Mouse (Mus musculus) E14TG2a.4 (cell line): ENCODE measurements around the gene Wwp2.

Experiments
- H3K27me3 ChIP-seq: 2 replicates; pipeline ENCODE4 v1.6.1; 2014; ENCODE audit warnings: low read length, control low read depth; ENCODE audit not compliant: insufficient read depth
- H3K36me3 ChIP-seq: 2 replicates; pipeline ENCODE4 v1.6.1; 2014; ENCODE audit warnings: low read length, control low read depth; ENCODE audit not compliant: insufficient read depth
- H3K4me1 ChIP-seq: replicated peaks from 2 replicates; pipeline ENCODE4 v1.6.1; 2014; ENCODE audit warnings: low read depth, low read length, control low read depth
- H3K4me3 ChIP-seq: replicated peaks from 2 replicates; pipeline ENCODE4 v1.5.1; 2014; ENCODE audit warnings: mild to moderate bottlenecking, low read length
- H3K9me3 ChIP-seq: 2 replicates; pipeline ENCODE4 v1.6.1; 2014; ENCODE audit warnings: low read length, control low read depth
- CTCF ChIP-seq: conservative IDR thresholded peaks from 2 replicates; pipeline ENCODE4 v1.5.1; 2014; ENCODE audit warnings: low read length
- NANOG ChIP-seq: IDR thresholded peaks from 2 replicates; pipeline ENCODE4 v1.6.1; 2014; ENCODE audit warnings: borderline replicate concordance, low read length, mixed read lengths
- POU5F1 ChIP-seq: IDR thresholded peaks from 2 replicates; pipeline ENCODE4 v1.6.1; 2014; ENCODE audit warnings: low read length, borderline replicate concordance

Gene Wwp2

GRCm38 (mm10) chr8:107514949-107515721 is 79.0 kb downstream of the Wwp2 start:
- Histone ChIP-seq H3K4me1 (peaks cover 35% of the 10 kb centered on the region), H3K36me3 (peaks cover 26% of the 10 kb centered on the region), H3K4me3 (no peak overlapping the region), H3K27me3 (no peaks in the 10 kb centered on the region), H3K9me3 (no peaks in the 10 kb centered on the region)
- TF ChIP-seq NANOG (no peak), POU5F1 (no peak), CTCF (no peak)

GRCm38 (mm10) chr8:107518726-107519125 is 82.6 kb downstream of the Wwp2 start:
- Histone ChIP-seq H3K4me3 (no peak overlapping the region), H3K36me3 (peaks cover 45% of the 10 kb centered on the region), H3K27me3 (no peaks in the 10 kb centered on the region), H3K9me3 (no peaks in the 10 kb centered on the region), H3K4me1 (peaks cover 41% of the 10 kb centered on the region)
- no peak for TF ChIP-seq NANOG
- no peak for TF ChIP-seq POU5F1
- TF ChIP-seq CTCF: no peak

- no peaks in the 10 kb centered on the region for H3K27me3 ChIP-seq
- no peak for TF ChIP-seq CTCF
- TF ChIP-seq POU5F1: no peak
- TF ChIP-seq NANOG: peak; percentile 40; the same call in 1 of the 2 replicates
- H3K4me1 ChIP-seq: peaks cover 39% of the 10 kb centered on the region
- H3K9me3 ChIP-seq: no peaks in the 10 kb centered on the region
- H3K4me3 ChIP-seq: no peak overlapping the region
- H3K36me3 ChIP-seq: peaks cover 47% of the 10 kb centered on the region
Observed at GRCm38 (mm10) chr8:107519860-107520259, 83.7 kb downstream of the Wwp2 start.

- Histone ChIP-seq H3K9me3 (no peaks in the 10 kb centered on the region), H3K27me3 (no peaks in the 10 kb centered on the region), H3K36me3 (peaks cover 45% of the 10 kb centered on the region), H3K4me1 (peaks cover 33% of the 10 kb centered on the region), H3K4me3 (no peak overlapping the region)
- TF ChIP-seq NANOG (no peak), CTCF (no peak), POU5F1 (no peak)
Observed at GRCm38 (mm10) chr8:107521788-107522554, 85.8 kb downstream of the Wwp2 start.

GRCm38 (mm10) chr8:107522555-107522833 is 86.3 kb downstream of the Wwp2 start:
- no peaks in the 10 kb centered on the region for H3K27me3 ChIP-seq

GRCm38 (mm10) chr8:107524535-107524934 is 88.4 kb downstream of the Wwp2 start:
- Histone ChIP-seq H3K36me3 (peaks cover 27% of the 10 kb centered on the region; the same call in 1 of the 2 replicates), H3K9me3 (no peaks in the 10 kb centered on the region), H3K4me3 (no peak overlapping the region), H3K4me1 (peaks cover 26% of the 10 kb centered on the region), H3K27me3 (no peaks in the 10 kb centered on the region)
- TF ChIP-seq CTCF: no peak
- TF ChIP-seq POU5F1: no peak
- no peak for TF ChIP-seq NANOG

More at GRCm38 (mm10) chr8:107522555-107522833, 86.3 kb downstream of the Wwp2 start:
- Histone ChIP-seq H3K4me1 (peaks cover 31% of the 10 kb centered on the region), H3K4me3 (no peak overlapping the region), H3K36me3 (peaks cover 43% of the 10 kb centered on the region), H3K9me3 (no peaks in the 10 kb centered on the region)
- TF ChIP-seq POU5F1 (no peak), NANOG (no peak), CTCF (no peak)

- no peaks in the 10 kb centered on the region for H3K27me3 ChIP-seq
- H3K9me3 ChIP-seq: no peaks in the 10 kb centered on the region
- H3K4me3 ChIP-seq: no peak overlapping the region
- no peak for TF ChIP-seq NANOG
- no peak for TF ChIP-seq POU5F1
- no peak for TF ChIP-seq CTCF
- peaks cover 31% of the 10 kb centered on the region for H3K4me1 ChIP-seq
- peaks cover 21% of the 10 kb centered on the region for H3K36me3 ChIP-seq
Observed at GRCm38 (mm10) chr8:107528786-107529185, 92.6 kb downstream of the Wwp2 start.

GRCm38 (mm10) chr8:107537472-107537871 is 101.3 kb downstream of the Wwp2 start:
- Histone ChIP-seq H3K9me3 (no peaks in the 10 kb centered on the region), H3K27me3 (no peaks in the 10 kb centered on the region), H3K36me3 (peaks cover 84% of the 10 kb centered on the region), H3K4me3 (no peak overlapping the region), H3K4me1 (peaks cover 19% of the 10 kb centered on the region)
- TF ChIP-seq POU5F1 (no peak), NANOG (no peak), CTCF (no peak)
